ENCODE assay signal across 24 mouse cellular contexts in genomic region chr14:30299946-30300345, GRCm38 (mm10).
"Had no signal": no experiment of that assay in that cellular context is flagged by ENCODE, and none has a peak within 500 bp of the region (broad histone marks: within the 10 kb centered on the region; RNA-seq: fewer than 3 reads in every experiment).

No protein-coding gene starts in this region.

- DNase-seq: kidney, adult 2 months; kidney, postnatal 25 days; layer of hippocampus, adult 9-11 months; layer of hippocampus, postnatal 36 days; left cerebral cortex, postnatal 4 days; liver, postnatal 0 days; lung, embryonic 14.5 days; right cerebral cortex, adult 18-20 months; right cerebral cortex, postnatal 14 days; spleen, adult 18-20 months; thymus, postnatal 25 days had no signal

- ATAC-seq: liver, postnatal 0 days; lung, postnatal 0 days; midbrain, embryonic 15.5 days had no signal

- H3K4me3 ChIP-seq: layer of hippocampus, adult 2 months; left cerebral cortex, adult 2 months; limb, embryonic 12.5 days; limb, embryonic 15.5 days; midbrain, embryonic 12.5 days; midbrain, embryonic 15.5 days; neural tube, embryonic 12.5 days; neural tube, embryonic 15.5 days; stomach, embryonic 15.5 days had no signal

- H3K4me1 ChIP-seq: limb, embryonic 12.5 days; limb, embryonic 15.5 days; midbrain, embryonic 12.5 days; midbrain, embryonic 15.5 days; neural tube, embryonic 12.5 days; neural tube, embryonic 15.5 days; stomach, embryonic 15.5 days had no signal

- H3K27ac ChIP-seq: kidney, postnatal 0 days; layer of hippocampus, adult 2 months; left cerebral cortex, adult 2 months; limb, embryonic 12.5 days; limb, embryonic 15.5 days; liver, embryonic 14.5 days; macrophage; midbrain, embryonic 12.5 days; midbrain, embryonic 15.5 days; neural tube, embryonic 12.5 days; neural tube, embryonic 15.5 days; stomach, embryonic 15.5 days had no signal
